In the genomic region with DNA sequence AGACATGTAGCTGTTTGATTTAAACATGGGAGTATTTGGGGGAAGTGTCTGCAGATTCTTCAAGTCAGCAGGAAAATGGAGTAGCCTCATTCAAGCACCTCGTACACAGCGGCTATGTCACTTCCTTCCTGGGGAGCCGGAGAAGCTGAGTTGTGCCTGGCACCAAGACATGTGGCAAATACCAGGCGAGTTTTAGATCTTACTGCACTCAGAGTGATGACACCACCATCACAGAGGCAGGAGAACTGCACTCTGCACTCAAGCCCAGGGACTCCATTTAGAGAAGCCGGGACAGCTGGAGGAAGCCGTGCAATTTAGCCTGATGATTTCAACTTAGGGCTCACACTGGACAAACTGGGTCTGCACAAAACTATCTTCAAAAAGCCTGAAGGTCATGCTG, we compare ENCODE assay signal across 12 mouse cellular contexts.
DNase-seq lines count a peak whose midpoint lies in the region; ATAC-seq lines count a peak whose summit lies in the region.
"Had no signal": no experiment of that assay in that cellular context is flagged by ENCODE, and none has a peak within 500 bp of the region (broad histone marks: within the 10 kb centered on the region; RNA-seq: fewer than 3 reads in every experiment).

No protein-coding gene starts in this region.

- no peaks in the 10 kb centered on the region for H3K9me3 ChIP-seq in neural tube, embryonic 13.5 days
- H3K9me3 ChIP-seq in midbrain, embryonic 10.5 days (replicated peaks): no peaks in the 10 kb centered on the region
- H3K9me3 ChIP-seq: limb, embryonic 13.5 days had no signal

- H3K27me3 ChIP-seq in neural tube, embryonic 13.5 days: no peaks in the 10 kb centered on the region
- no peaks in the 10 kb centered on the region for H3K27me3 ChIP-seq in midbrain, embryonic 10.5 days (ENCODE audit: low read depth, poor library complexity, severe bottlenecking)
- H3K27me3 ChIP-seq: limb, embryonic 13.5 days had no signal

- no peak overlapping the region for H3K4me2 ChIP-seq in neural tube, embryonic 13.5 days
- H3K4me2 ChIP-seq: limb, embryonic 13.5 days had no signal

- H3K4me3 ChIP-seq in neural tube, embryonic 13.5 days: no peak overlapping the region
- H3K4me3 ChIP-seq in midbrain, embryonic 10.5 days: no peak overlapping the region
- H3K4me3 ChIP-seq: erythroblast, embryonic 14.5 days; limb, embryonic 13.5 days; myocyte had no signal

- 75% methylated on average over 6 of the region's 6 CpGs for WGBS in neural tube, embryonic 13.5 days
- 89% methylated on average over 6 of the region's 6 CpGs for WGBS in midbrain, embryonic 10.5 days

- DNase-seq in frontal cortex, adult 2 months (ENCODE audit: extremely low spot score in 1 of 2, low spot score in 1 of 2): no peak
- no peak for DNase-seq in neural tube, embryonic 10.5 days (ENCODE audit: extremely low spot score, low spot score)
- peak; percentile 30 to 34 for DNase-seq in kidney, postnatal 36 days
- no peak for DNase-seq in ovary, postnatal 14 days (ENCODE audit: low spot score)
- DNase-seq in urinary bladder, postnatal 10 days (ENCODE audit: low spot score): no peak
- no peak for DNase-seq in midbrain, embryonic 10.5 days (ENCODE audit: low spot score)
- DNase-seq: cerebellum, adult 11-12 months had no signal

- peak overlapping the region; percentile 39 for H3K27ac ChIP-seq in neural tube, embryonic 13.5 days (replicated peaks)
- H3K27ac ChIP-seq in midbrain, embryonic 10.5 days (replicated peaks): no peak overlapping the region
- H3K27ac ChIP-seq: limb, embryonic 13.5 days had no signal

- peak; percentile 54 for ATAC-seq in frontal cortex, adult (ENCODE audit: low TSS enrichment)
- peak; percentile 20; the same call in 1 of the 2 replicates for ATAC-seq in neural tube, embryonic 13.5 days (ENCODE audit: low read depth)

- H3K4me1 ChIP-seq in neural tube, embryonic 13.5 days (replicated peaks): peaks cover 25% of the 10 kb centered on the region
- H3K4me1 ChIP-seq in midbrain, embryonic 10.5 days: 0 out of 2 replicates have a peak, but pooled peaks cover 2% of the 10 kb centered on the region

- peaks cover 57% of the 10 kb centered on the region for H3K36me3 ChIP-seq in neural tube, embryonic 13.5 days
- peaks cover 33% of the 10 kb centered on the region for H3K36me3 ChIP-seq in midbrain, embryonic 10.5 days

- H3K9ac ChIP-seq in neural tube, embryonic 13.5 days: no peak overlapping the region
- H3K9ac ChIP-seq: limb, embryonic 13.5 days had no signal

Comparison
In these comparisons a context has a peak if more than half of its experiments do, and no peak if none do; other contexts are left out.
1. DNase-seq: peak in kidney, postnatal 36 days (2 of 2); none in frontal cortex, adult 2 months (0 of 2), neural tube, embryonic 10.5 days (single experiment), ovary, postnatal 14 days (single experiment), urinary bladder, postnatal 10 days (single experiment) and midbrain, embryonic 10.5 days (single experiment).